Mouse (Mus musculus) heart, adult 9 months (tissue): ENCODE results near the gene Slit3.

ENCODE experiments used
- DNase-seq, 2 experiments: peaks; one replicate each; pipeline ENCODE4 v3.0.0; 2022; ENCODE audit warnings: low spot score in 2 of 2

Gene Slit3

GRCm38 (mm10) chr11:35454191-35454725, 333.2 kb downstream of the Slit3 start:
- DNase-seq, result no peak

GRCm38 (mm10) chr11:35454781-35455180, 333.8 kb downstream of the Slit3 start:
- DNase-seq, result no peak

- no peak for DNase-seq
Observed at GRCm38 (mm10) chr11:35458068-35458467, 337.0 kb downstream of the Slit3 start.

GRCm38 (mm10) chr11:35466701-35467100, 345.7 kb downstream of the Slit3 start:
- DNase-seq, result no peak

- no peak for DNase-seq
Observed at GRCm38 (mm10) chr11:35468847-35469246, 347.8 kb downstream of the Slit3 start.

- no peak for DNase-seq
Observed at GRCm38 (mm10) chr11:35469940-35470339, 348.9 kb downstream of the Slit3 start.

GRCm38 (mm10) chr11:35470853-35471252, 349.8 kb downstream of the Slit3 start:
- no peak for DNase-seq

- no peak for DNase-seq
Observed at GRCm38 (mm10) chr11:35472842-35473616, 352.0 kb downstream of the Slit3 start.

GRCm38 (mm10) chr11:35473617-35473996, 352.6 kb downstream of the Slit3 start:
- DNase-seq, result no peak

- no peak for DNase-seq
Observed at GRCm38 (mm10) chr11:35480146-35480545, 359.1 kb downstream of the Slit3 start.

- no peak for DNase-seq
Observed at GRCm38 (mm10) chr11:35481611-35482363, 360.8 kb downstream of the Slit3 start.

- no peak for DNase-seq
Observed at GRCm38 (mm10) chr11:35487966-35488365, 366.9 kb downstream of the Slit3 start.

- DNase-seq, result no peak
Observed at GRCm38 (mm10) chr11:35491701-35492100, 370.7 kb downstream of the Slit3 start.

- DNase-seq, result no peak
Observed at GRCm38 (mm10) chr11:35496874-35497273, 375.9 kb downstream of the Slit3 start.

GRCm38 (mm10) chr11:35497961-35498360, 376.9 kb downstream of the Slit3 start:
- DNase-seq, result no peak

GRCm38 (mm10) chr11:35502128-35502527, 381.1 kb downstream of the Slit3 start:
- DNase-seq, result no peak

- no peak for DNase-seq
Observed at GRCm38 (mm10) chr11:35504051-35504450, 383.0 kb downstream of the Slit3 start.

- no peak for DNase-seq
Observed at GRCm38 (mm10) chr11:35504916-35505315, 383.9 kb downstream of the Slit3 start.

- no peak for DNase-seq
Observed at GRCm38 (mm10) chr11:35505316-35505715, 384.3 kb downstream of the Slit3 start.

- DNase-seq, result no peak
Observed at GRCm38 (mm10) chr11:35505817-35506216, 384.8 kb downstream of the Slit3 start.

GRCm38 (mm10) chr11:35507781-35508390, 386.9 kb downstream of the Slit3 start:
- DNase-seq, result no peak

- no peak for DNase-seq
Observed at GRCm38 (mm10) chr11:35512686-35513085, 391.7 kb downstream of the Slit3 start.
